Mouse (Mus musculus) neural tube, embryonic 11.5 days (tissue): ENCODE results near the gene Hbb-bs. TPM values are rescaled to one million over a fixed set of nuclear protein-coding genes. Genes with fewer than 3 reads are reported as not detected.
"Not testable (repeated sequence)": the region's sequence is repeated elsewhere in the genome, so short reads cannot be mapped to it uniquely, and the experiment has no call there.

Experiments
- ATAC-seq: fragments of 200-750 bp; cut with Nextera tagmentation; 2 replicates; pipeline ENCODE4 v1.8.0; 2017; ENCODE audit warnings: moderate number of reproducible peaks, mild to moderate bottlenecking, moderate TSS enrichment, moderate library complexity; ENCODE audit not compliant: insufficient read depth, low FRiP score, low TSS enrichment
- DNase-seq: peaks from one replicate; pipeline ENCODE4 v3.0.0-alpha.2; 2015; ENCODE audit warnings: low spot score
- H3K27ac ChIP-seq: fragments of 300-500 bp; sonication (generic); 2 replicates; pipeline ENCODE4 v1.5.1; 2014; ENCODE audit warnings: low read depth, mild to moderate bottlenecking, low read length
- H3K27me3 ChIP-seq: fragments of 300-500 bp; sonication (generic); 2 replicates; pipeline ENCODE4 v1.6.1; 2014; ENCODE audit warnings: mild to moderate bottlenecking, low read length, mixed read lengths; ENCODE audit not compliant: control insufficient read depth, insufficient read depth
- H3K36me3 ChIP-seq: fragments of 300-500 bp; sonication (generic); 2 replicates; pipeline ENCODE4 v1.6.1; 2014; ENCODE audit warnings: mild to moderate bottlenecking, low read length, moderate library complexity, mixed read lengths; ENCODE audit not compliant: control insufficient read depth, insufficient read depth
- H3K4me1 ChIP-seq: fragments of 300-500 bp; sonication (generic); 2 replicates; pipeline ENCODE4 v1.6.1; 2014; ENCODE audit warnings: low read length, mixed read lengths; ENCODE audit not compliant: control insufficient read depth, insufficient read depth
- H3K4me2 ChIP-seq: fragments of 300-500 bp; sonication (generic); 2 replicates; pipeline ENCODE4 v1.6.1; 2014; ENCODE audit warnings: low read depth, mild to moderate bottlenecking, moderate library complexity
- H3K4me3 ChIP-seq: fragments of 300-500 bp; sonication (generic); 2 replicates; pipeline ENCODE4 v1.5.1; 2014; ENCODE audit warnings: low read depth, low read length
- H3K9ac ChIP-seq: fragments of 300-500 bp; sonication (generic); 2 replicates; pipeline ENCODE4 v1.6.1; 2014; ENCODE audit warnings: mild to moderate bottlenecking, low read length
- H3K9me3 ChIP-seq: fragments of 300-500 bp; sonication (generic); 2 replicates; pipeline ENCODE4 v1.6.1; 2016; ENCODE audit warnings: low read length; ENCODE audit not compliant: control insufficient read depth
- WGBS: fragments of 180-500 bp; shearing (Covaris S2); extraction: QIAGEN DNeasy Blood & Tissue Kit; methylation state at CpG from one replicate; pipeline ENCODE4 v1.1.7; 2014; 5-methylcytosine and 5-hydroxymethylcytosine counted together
- polyA plus RNA-seq: library from polyadenylated mRNA; unstranded; fragments of >200 nt; fragmentation: Nextera tagmentation; extraction: Ambion mirVana; gene quantifications from 2 replicates; pipeline ENCODE4 v1.2.1, GENCODE M21; 2014

Gene Hbb-bs
- polyA plus RNA-seq, 1 experiment from 2014 or later = 191 TPM

DNA sequence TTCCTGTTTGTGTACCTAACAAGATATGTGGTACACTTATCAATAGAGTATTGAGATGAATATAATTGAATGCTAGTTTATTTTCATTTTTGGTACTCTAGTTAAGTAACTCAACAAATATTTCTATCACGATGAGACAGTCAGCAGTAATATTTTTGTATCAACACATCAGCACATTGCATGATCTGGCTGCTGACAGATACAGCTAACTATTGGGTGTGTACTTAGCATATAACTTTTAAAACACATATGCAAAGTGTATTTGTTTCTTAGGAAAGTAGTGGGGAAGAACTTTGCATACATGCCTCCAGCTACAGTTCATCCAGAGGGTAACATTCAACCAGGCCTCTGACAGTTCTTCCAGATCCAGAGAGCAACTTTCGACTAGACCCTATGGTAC lies 3.3 kb downstream of the Hbb-bs start:
- Histone ChIP-seq H3K9ac (no peak overlapping the region), H3K27me3 (no peaks in the 10 kb centered on the region), H3K4me3 (no peak overlapping the region), H3K4me1 (no peaks in the 10 kb centered on the region), H3K9me3 (no peaks in the 10 kb centered on the region), H3K27ac (no peak overlapping the region), H3K4me2 (no peak overlapping the region), H3K36me3 (no peaks in the 10 kb centered on the region)
- no peak for ATAC-seq
- WGBS = 96% methylated on average over 2 of the region's 2 CpGs
- no peak for DNase-seq

DNA sequence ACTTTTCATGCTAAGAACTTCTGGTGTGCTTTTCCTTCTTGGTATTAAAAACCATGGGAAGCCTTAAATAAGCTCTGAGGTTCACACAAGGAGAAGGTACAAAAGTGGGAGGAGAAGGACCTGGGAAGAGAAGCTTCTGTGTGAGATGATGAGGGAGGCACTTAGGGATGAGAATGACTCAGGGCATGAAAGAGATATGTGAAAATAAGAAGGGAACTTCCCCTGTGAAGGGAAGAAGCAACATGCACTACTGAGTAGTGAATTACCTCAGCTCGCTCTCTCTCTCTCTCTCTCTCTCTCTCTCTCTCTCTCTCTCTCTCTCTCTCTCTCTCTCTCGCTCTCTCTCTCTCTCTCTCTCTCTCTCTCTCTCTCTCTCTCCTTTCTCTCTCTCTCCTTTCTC lies 12.8 kb downstream of the Hbb-bs start:
- H3K4me1 ChIP-seq, H3K27me3 ChIP-seq, ATAC-seq, H3K27ac ChIP-seq, H3K9me3 ChIP-seq, H3K4me3 ChIP-seq, H3K36me3 ChIP-seq, H3K9ac ChIP-seq, H3K4me2 ChIP-seq, DNase-seq: not testable (repeated sequence)
- 90% methylated on average over 1 of the region's 2 CpGs for WGBS

DNA sequence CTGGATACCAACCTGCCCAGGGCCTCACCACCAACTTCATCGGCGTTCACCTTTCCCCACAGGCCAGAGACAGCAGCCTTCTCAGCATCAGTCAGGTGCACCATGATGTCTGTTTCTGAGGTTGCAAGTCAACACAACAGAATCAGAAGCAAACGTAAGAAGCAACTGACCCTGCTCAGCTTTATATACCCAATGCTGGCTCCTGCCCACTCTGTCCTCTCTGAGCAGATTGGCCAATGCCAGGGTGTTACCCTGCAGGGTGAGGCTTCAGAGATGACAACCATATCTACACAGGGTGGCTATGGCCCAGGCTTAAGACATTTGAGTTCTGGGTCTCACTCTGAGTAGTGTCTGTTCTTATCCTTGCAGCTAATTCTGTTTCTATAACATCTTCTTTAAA lies 14.1 kb downstream of the Hbb-bs start, which contains the start of gene Hbb-bt:
Gene Hbb-bt (minus strand): TSS at position 231 of the 400 bp plus-strand sequence.
- no peak within 1 kb of the TSS for H3K9ac ChIP-seq
- no peak for ATAC-seq
- WGBS = 88% methylated on average over 3 of the region's 3 CpGs

DNA sequence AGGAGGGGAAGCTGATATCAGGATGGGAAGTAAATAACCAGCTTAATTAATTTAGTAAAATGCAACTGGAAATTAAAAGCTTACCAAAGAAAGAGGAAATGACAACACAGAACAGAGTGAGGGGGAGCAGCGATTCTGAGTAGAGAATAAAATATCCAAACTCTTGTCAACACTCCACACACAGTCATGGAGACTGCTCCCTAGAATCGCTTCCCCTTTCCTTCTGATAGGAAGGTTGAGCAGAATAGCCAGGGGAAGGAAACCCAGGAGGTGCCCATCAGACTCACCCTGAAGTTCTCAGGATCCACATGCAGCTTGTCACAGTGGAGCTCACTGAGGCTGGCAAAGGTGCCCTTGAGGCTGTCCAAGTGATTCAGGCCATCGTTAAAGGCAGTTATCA lies 14.7 kb downstream of the Hbb-bs start:
- H3K4me3 ChIP-seq, H3K36me3 ChIP-seq, H3K4me1 ChIP-seq, H3K9me3 ChIP-seq, ATAC-seq, DNase-seq, H3K27ac ChIP-seq, H3K4me2 ChIP-seq, H3K9ac ChIP-seq, H3K27me3 ChIP-seq: not testable (repeated sequence)
- WGBS = no CpG with 5 or more reads among the region's 3 CpGs

More for the DNA sequence above, 14.1 kb downstream of the Hbb-bs start, which contains the start of gene Hbb-bt:
- H3K4me2 ChIP-seq = no peak within 1 kb of the TSS
- H3K4me3 ChIP-seq = no peak within 1 kb of the TSS
- no peaks in the 10 kb centered on the region for H3K36me3 ChIP-seq
- no peaks in the 10 kb centered on the region for H3K9me3 ChIP-seq
- H3K4me1 ChIP-seq = no peaks in the 10 kb centered on the region
- no peak within 1 kb of the TSS for H3K27ac ChIP-seq
- no peak for DNase-seq
- H3K27me3 ChIP-seq = no peaks in the 10 kb centered on the region

DNA sequence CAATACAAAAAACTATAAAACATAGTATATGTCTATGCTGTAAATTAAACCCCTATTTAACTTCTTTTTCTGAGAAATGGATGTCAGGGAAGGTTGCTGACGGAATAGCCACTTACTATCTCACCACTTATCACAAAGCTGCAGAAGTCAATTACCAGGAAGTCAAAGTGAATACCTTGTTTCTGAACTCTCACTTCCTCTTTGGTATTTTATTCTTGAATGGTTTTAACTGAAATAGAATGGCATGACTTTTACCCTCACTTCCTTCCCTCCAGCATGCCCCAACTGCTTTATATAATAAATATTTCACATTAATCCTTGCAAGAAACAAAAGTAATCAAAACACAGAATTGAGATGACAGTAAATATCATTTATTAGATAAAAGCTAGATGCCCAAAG lies 15.7 kb downstream of the Hbb-bs start:
- Histone ChIP-seq H3K27ac (no peak overlapping the region), H3K9me3 (no peaks in the 10 kb centered on the region), H3K36me3 (no peaks in the 10 kb centered on the region), H3K4me1 (no peaks in the 10 kb centered on the region), H3K27me3 (no peaks in the 10 kb centered on the region), H3K9ac (no peak overlapping the region), H3K4me3 (no peak overlapping the region), H3K4me2 (no peak overlapping the region)
- WGBS = 77% methylated on average over 1 of the region's 1 CpGs
- DNase-seq = no peak
- ATAC-seq = no peak

DNA sequence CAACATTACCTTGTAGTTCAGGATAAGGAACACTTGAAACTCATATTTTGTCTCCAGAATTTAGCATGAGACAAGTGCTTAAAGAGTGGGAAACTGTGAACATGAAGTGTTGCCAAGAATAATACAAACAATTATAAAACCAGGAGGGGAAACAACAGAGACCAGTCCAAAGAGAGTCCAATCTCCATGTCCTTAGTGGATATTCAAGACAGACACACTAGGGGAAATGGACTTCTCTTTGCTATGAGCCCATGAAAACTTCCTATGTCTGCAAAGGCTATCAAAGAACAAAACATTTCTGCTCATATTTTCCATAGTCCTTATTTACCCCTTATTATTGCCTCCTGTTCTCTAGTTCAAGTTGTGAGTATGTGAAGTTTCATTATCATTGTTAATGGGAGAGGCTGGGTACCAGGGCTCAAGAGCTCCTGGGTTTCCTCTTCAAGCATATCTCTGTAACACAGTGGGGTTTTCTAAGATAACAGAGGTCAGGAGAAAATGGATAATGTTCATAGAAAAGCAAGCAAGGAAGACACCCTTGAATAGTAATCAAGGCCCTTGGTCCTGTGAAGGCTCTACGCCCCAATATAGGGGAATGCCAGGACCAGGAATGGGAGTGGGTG lies 16.6 kb downstream of the Hbb-bs start:
- H3K27me3 ChIP-seq = no peaks in the 10 kb centered on the region
- 88% methylated on average over 1 of the region's 1 CpGs for WGBS
- H3K9me3 ChIP-seq = no peaks in the 10 kb centered on the region
- H3K4me3 ChIP-seq = no peak overlapping the region
- no peaks in the 10 kb centered on the region for H3K36me3 ChIP-seq
- H3K27ac ChIP-seq = no peak overlapping the region
- no peak overlapping the region for H3K4me2 ChIP-seq
- no peak for DNase-seq
- no peak overlapping the region for H3K9ac ChIP-seq
- ATAC-seq = no peak
- H3K4me1 ChIP-seq = no peaks in the 10 kb centered on the region

DNA sequence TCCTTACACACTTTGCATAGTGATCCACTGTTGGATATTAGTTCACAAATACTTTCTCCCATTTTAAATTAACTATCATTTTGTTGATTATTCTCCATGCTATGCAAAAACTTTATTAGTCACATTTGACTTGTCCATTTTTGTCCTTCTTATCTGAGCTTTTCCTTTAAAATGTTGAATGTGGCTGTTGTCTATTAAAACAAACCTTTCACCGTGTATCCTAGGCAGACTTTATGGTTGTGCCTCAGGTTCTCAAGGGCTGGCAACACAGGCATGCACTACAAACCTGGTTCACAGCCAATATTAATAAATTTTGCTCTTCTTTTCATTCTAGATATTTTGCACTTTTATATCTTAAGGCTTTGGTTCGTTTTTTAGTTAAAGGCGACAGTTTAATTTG lies 17.1 kb downstream of the Hbb-bs start:
- 79% methylated on average over 3 of the region's 3 CpGs for WGBS
- no peak for DNase-seq
- Histone ChIP-seq H3K36me3 (no peaks in the 10 kb centered on the region), H3K4me3 (no peak overlapping the region), H3K4me2 (no peak overlapping the region), H3K9me3 (no peaks in the 10 kb centered on the region), H3K27me3 (no peaks in the 10 kb centered on the region), H3K9ac (no peak overlapping the region), H3K4me1 (no peaks in the 10 kb centered on the region), H3K27ac (no peak overlapping the region)
- no peak for ATAC-seq

DNA sequence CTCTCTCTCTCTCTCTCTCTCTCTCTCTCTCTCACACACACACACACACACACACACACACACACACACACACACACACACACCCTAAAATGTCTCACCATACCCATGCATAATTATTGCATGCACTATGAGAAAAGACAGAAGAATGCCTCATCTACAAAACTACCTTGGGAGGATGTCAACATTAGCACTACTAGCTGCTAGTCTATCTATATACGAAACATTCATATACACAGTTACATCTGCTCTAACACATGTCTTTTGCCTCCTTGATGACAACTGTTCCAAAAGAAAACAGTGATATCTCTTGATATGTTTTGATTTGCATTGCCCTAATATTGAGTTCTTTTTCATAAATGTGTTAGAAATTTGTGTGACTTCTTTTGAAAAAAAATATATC lies 17.6 kb downstream of the Hbb-bs start:
- DNase-seq (no peak), ATAC-seq (no peak)
- Histone ChIP-seq H3K36me3 (no peaks in the 10 kb centered on the region), H3K4me3 (no peak overlapping the region), H3K9ac (no peak overlapping the region), H3K4me2 (no peak overlapping the region), H3K9me3 (no peaks in the 10 kb centered on the region), H3K27me3 (no peaks in the 10 kb centered on the region), H3K4me1 (no peaks in the 10 kb centered on the region), H3K27ac (no peak overlapping the region)
- WGBS = 88% methylated on average over 1 of the region's 1 CpGs

DNA sequence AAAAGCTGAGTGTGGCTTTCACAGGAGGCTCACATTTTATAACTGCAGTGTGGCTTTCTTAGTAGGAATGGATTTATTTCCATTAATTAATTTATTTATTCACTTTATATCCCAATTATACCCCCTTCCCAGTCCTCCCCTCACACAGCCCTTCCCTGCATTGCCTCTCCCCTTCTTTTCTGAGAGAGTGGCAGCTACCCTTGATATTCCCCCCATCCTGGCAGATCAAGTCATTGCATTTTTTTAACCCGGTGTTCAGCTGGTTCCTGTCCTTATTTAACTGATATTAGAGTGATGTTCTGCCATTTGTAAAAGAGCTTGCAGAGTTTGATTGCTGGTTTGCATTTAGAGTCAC lies 18.1 kb downstream of the Hbb-bs start:
- Histone ChIP-seq H3K4me2 (no peak overlapping the region), H3K4me1 (no peaks in the 10 kb centered on the region), H3K36me3 (no peaks in the 10 kb centered on the region), H3K27me3 (no peaks in the 10 kb centered on the region), H3K9ac (no peak overlapping the region), H3K27ac (no peak overlapping the region), H3K4me3 (no peak overlapping the region), H3K9me3 (no peaks in the 10 kb centered on the region)
- 69% methylated on average over 1 of the region's 1 CpGs for WGBS
- ATAC-seq (no peak), DNase-seq (no peak)
